Mouse (Mus musculus): ENCODE results near the gene Vmn2r19.
"Not testable (repeated sequence)": the region's sequence is repeated elsewhere in the genome, so short reads cannot be mapped to it uniquely, and the experiment has no call there.

GRCm38 (mm10) chr6:123293509-123293908 is 14.6 kb upstream of the Vmn2r19 start:
- not testable (repeated sequence) for TF ChIP-seq CTCF (IDR thresholded peaks at IDR 0.05; ENCODE audit: extremely low read depth, insufficient read length, insufficient replicate concordance, low read depth, low read length); POLR2A (IDR thresholded peaks at IDR 0.05; ENCODE audit: low read depth, low read length)
